Mouse (Mus musculus): ENCODE results near the gene Acbd4.
A peak's percentile ranks its signal among the peaks of the same experiment; 100 is the strongest.

Gene Acbd4

GRCm38 (mm10) chr11:103101481-103101865 is at the start of gene Acbd4, which contains the start of gene Plcd3:
Gene Acbd4 (plus strand): TSS chr11:103101682.
Gene Plcd3 (minus strand): TSS chr11:103101658.
- DNase-seq (ENCODE audit: low spot score in 2 of 2) = peak; percentile 60 to 72

DNA sequence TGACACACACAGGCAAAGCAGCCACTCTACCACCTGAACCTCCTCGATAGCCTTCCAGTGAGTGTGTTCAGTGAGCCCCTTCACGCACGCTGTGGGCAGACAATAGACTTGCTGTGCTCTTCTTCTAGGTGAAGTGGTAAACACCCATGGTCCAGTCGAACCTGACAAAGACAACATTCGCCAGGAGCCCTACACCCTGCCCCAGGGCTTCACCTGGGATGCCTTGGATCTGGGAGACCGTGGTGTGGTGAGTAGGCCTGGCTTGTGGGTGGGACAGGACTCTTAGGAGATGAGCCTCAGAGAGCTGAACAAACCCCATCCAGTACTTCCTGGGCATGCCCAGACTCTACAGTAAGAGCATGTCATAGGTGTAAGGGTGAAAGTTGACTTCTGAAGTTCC is 49.4 kb upstream of the Acbd4 start:
- DNase-seq (ENCODE audit: low spot score in 2 of 2) = no peak

- DNase-seq (ENCODE audit: low spot score in 2 of 2) = no peak
Observed at GRCm38 (mm10) chr11:103053191-103054076, 48.0 kb upstream of the Acbd4 start.

DNA sequence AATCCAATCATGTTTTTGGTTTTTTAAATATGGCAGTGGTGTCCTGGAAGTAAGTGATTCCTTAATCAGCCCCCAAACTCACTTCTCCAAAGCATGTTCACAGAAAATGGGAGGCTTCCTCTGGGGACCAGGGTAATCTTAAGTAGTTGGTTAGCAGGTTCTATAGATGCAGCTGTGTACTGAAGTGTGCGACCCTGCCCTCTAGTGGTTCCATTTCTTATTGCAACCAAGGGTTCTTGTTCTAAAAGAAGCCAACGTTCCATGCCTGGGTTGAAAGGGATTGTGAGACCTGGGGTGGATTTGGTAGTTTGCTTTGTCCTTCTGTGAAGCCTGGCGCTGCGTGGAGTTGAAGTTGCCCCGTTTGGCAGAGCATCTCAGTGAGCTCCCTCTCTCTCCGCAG is 46.7 kb upstream of the Acbd4 start:
- peak; percentile 62 to 82 for DNase-seq (ENCODE audit: low spot score in 2 of 2)

DNA sequence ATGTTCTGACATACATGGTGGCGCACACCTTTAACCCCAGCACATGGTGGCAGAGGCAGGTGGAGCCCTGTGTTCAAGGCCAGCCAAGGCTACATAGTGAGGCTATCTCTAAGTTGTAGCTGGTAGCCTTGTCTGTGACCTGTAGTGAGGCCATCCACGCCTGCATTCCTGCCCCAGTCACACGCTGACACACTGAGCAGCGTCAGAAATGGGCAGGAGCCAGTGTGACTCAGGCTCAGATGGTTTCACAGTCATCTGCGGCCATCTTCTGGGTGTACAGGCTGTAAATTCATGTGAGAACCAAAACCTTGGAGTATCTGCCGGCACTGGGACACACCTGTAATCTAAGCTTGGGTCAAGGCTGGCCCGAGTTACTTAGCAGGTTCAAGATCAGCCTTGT is 44.8 kb upstream of the Acbd4 start:
- DNase-seq (ENCODE audit: low spot score in 2 of 2) = no peak

- DNase-seq (ENCODE audit: low spot score in 2 of 2) = no peak
Observed at GRCm38 (mm10) chr11:103058499-103059085, 42.9 kb upstream of the Acbd4 start.

DNA sequence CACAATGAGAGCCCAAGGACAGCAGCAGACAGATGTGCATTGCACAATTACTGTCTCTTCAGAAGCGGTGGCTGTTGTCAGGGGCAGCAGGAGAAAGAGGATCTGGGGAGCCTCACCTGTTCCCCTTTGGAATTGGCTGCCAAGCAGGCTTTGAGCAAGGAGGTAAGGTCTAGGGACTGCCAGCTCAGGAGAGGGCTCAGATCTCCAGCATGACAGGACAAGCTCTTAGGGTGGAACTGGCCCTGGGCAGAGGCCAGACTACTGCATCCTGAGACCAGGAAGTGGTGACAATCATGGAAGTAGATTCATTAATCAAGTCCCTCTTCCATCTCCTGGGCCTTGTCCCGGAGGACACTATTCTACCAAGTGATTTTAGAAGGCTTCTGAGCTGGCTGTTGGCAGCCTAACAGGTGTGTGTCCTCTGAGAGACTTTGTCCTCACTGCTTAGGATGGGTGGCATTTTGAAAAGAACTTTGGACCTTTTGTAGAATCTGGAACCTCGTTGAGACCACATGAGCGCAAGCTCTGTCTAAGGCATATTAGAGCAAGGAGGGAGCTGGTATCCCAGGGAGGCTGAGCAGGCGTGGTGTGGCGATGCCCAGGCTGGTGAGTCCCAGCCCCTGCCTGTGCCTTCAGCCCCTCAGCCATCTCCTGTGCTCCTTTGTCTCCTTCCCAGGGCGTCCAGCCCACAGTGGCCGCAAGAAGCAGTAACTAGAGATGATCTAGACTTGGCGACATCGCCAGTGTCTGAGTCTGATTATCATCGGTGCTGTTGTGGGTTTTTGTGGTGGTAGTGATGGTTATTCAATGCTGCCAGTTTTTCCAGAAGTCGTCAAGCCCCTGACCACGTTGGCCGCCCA is 35.1 kb upstream of the Acbd4 start:
- DNase-seq (ENCODE audit: low spot score in 2 of 2) = no peak

DNA sequence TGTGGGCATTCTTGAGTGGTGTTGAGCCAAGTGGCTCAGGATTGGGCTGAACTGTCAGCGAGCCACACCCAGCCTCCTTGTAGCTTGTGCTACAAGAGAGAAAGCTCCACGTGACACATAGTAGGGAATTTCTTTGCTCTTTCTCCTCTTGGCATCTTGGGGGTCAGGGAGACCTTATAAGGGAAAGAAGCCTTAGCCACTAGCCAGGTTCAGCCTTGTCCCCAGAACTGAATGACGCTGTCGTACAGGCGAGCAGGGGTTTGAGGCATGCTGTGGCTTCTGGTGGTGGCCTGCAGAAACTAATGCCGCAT is 34.5 kb upstream of the Acbd4 start:
- no peak for DNase-seq (ENCODE audit: low spot score in 2 of 2)

GRCm38 (mm10) chr11:103067457-103068001 is 34.0 kb upstream of the Acbd4 start:
- DNase-seq (ENCODE audit: low spot score in 2 of 2) = no peak

DNA sequence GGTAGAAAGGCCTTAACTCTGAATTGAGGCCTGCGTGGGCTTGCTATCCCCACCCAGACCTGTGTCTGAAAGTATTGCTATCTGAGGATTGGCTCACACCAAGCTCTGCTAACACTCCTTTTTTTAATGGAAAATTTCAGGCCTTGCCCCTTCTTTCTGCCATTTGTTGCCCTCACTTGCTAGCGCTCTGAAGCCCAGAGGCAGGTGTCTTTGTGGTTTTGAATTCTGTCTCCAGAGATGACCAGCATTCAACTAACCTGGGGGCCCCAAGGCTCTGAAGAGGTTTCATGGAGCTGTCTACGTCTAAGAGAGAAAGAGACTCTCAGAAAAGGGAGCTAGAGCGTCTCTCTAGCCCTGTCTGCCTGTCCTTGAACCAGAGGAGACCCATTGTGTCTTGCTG is 33.2 kb upstream of the Acbd4 start:
- DNase-seq (ENCODE audit: low spot score in 2 of 2) = no peak

DNA sequence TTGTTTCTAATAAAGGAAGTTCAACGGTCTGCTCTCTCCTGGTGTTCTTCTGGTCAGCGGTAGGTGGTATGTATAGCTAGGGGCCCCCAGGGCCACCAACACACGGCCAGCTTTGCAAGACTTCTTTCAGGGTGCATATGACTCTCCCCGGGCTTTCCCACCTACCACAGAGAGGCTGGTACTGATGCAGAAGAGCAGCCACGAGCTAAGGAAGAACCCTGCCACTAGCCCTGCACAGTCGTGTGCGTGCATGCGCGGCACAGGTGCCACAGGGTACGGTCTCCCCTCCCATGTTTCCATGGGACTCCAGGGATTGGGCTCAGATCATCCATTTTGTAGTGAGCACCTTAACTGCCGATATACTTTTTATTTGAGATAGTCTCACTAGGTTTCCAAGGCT is 32.6 kb upstream of the Acbd4 start:
- no peak for DNase-seq (ENCODE audit: low spot score in 2 of 2)

GRCm38 (mm10) chr11:103069731-103070130 is 31.8 kb upstream of the Acbd4 start:
- DNase-seq (ENCODE audit: low spot score in 2 of 2) = no peak

GRCm38 (mm10) chr11:103070322-103070880 is 31.1 kb upstream of the Acbd4 start:
- no peak for DNase-seq (ENCODE audit: low spot score in 2 of 2)

- DNase-seq (ENCODE audit: low spot score in 2 of 2) = no peak
Observed at GRCm38 (mm10) chr11:103073671-103074070, 27.8 kb upstream of the Acbd4 start.

DNA sequence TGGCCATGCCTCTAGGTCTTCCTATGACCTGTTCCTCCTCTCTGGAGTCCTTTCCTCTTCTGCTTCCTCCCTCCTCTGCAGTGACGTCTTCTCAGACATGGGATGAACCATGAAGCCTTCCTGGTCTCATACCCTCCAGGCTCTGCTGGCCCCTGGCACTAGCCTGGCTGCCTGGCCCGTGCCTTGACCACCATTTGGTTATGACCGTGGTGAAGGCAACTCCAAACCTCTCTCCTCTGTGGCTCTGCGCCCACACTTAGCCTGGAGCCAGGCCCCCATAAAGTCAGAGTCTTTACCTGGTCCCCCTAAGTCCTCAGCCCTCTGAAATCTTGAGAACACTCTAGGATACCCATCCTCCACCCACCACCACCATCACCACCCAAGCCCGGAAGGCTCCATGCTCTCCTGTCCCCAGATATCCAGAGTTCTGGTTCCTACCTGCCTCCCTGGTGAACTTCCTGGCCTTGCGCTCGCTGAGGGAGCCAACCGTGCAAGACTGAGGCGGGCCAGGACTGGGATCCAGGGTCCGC is 27.3 kb upstream of the Acbd4 start:
- DNase-seq (ENCODE audit: low spot score in 2 of 2) = no peak

- DNase-seq (ENCODE audit: low spot score in 2 of 2) = no peak
Observed at GRCm38 (mm10) chr11:103074796-103075323, 26.6 kb upstream of the Acbd4 start.

GRCm38 (mm10) chr11:103076010-103076409 is 25.5 kb upstream of the Acbd4 start:
- peak in 1 of 2 experiments; percentile 66 for DNase-seq (ENCODE audit: low spot score in 2 of 2)

GRCm38 (mm10) chr11:103076581-103076980 is 24.9 kb upstream of the Acbd4 start:
- DNase-seq (ENCODE audit: low spot score in 2 of 2) = no peak

DNA sequence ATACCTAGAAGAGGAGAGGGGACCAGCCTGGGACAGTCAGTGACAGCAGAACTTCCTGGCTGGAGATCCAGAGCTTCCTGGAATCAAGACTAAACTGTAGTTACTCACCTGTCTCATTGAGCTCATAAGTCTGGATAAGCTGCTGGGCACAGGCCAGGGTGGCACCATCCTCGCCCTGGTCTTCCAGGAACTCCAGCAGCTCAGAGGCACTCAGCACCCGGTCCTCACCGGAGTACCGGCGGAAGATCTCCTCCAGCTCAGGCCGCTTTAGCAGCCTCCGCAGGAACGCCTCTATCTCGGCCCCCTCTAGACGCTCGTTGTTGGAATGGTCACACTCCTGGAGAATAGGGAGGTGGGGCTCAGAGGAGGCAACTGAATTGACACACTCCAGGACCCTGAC is 23.4 kb upstream of the Acbd4 start:
- DNase-seq (ENCODE audit: low spot score in 2 of 2) = no peak

DNA sequence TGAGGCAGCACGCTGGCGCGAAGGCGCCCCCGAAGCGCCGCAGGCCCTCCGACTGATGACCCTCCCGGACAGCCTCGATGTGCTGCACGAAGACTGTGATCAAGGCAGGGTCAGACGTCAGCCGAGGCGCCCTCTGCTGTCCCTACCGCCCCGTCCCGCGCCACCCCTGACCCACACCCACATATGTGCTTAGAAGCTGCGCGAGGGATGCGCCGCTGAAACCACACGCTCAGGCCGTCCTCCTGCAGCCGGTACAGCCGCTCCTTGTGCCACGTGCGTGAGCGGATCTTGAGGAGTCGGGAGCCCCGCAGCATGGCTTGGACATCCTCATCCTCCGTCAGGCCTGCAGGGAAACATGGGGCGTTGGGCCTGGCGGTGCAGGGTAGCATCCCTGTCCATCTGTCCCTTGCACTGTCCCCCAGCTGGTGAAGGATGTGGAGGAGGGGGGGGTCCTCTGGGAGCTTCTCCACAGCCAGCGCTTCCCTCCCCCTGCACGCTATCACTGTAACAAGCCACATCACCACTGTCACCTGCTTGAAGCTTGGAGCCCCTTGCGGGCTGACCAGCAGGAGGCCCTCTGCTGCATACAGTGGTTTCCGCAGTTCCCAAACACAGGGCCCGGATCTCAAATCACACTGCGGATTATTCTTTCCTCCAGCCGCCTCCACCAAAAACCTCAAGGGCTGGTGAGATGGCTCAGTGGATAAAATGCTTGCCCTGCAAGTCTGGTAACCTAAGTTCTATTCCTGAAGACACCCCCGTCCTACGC is 21.0 kb upstream of the Acbd4 start:
- peak in 1 of 2 experiments; percentile 36 for DNase-seq (ENCODE audit: low spot score in 2 of 2)

GRCm38 (mm10) chr11:103081631-103082030 is 19.9 kb upstream of the Acbd4 start:
- DNase-seq (ENCODE audit: low spot score in 2 of 2) = no peak
